Mouse (Mus musculus) hindbrain, embryonic 15.5 days (tissue): ENCODE measurements at regions not wholly inside any gene's neighbourhood (a gene's known extent, or its start where the extent isn't known, plus 50 kb on each side); places are given as distances from the start of the nearest gene placed in this dataset.
"Not testable (repeated sequence)": the region's sequence is repeated elsewhere in the genome, so short reads cannot be mapped to it uniquely, and the experiment has no call there.

Source experiments
- ATAC-seq: fragments of 200-750 bp; cut with Nextera tagmentation; 2 replicates; pipeline ENCODE4 v1.8.0; 2017; ENCODE audit warnings: low read depth, moderate number of reproducible peaks, moderate TSS enrichment; ENCODE audit not compliant: low FRiP score
- H3K27ac ChIP-seq: fragments of 300-500 bp; sonication (generic); replicated peaks from 2 replicates; pipeline ENCODE4 v1.5.1; 2015; ENCODE audit warnings: mild to moderate bottlenecking, inconsistent platforms
- H3K27me3 ChIP-seq: fragments of 300-500 bp; sonication (generic); 2 replicates; pipeline ENCODE4 v1.6.1; 2015; ENCODE audit warnings: control low read depth, inconsistent platforms
- H3K36me3 ChIP-seq: fragments of 300-500 bp; sonication (generic); 2 replicates; pipeline ENCODE4 v1.6.1; 2015; ENCODE audit warnings: control low read depth, inconsistent platforms
- H3K4me1 ChIP-seq: fragments of 300-500 bp; sonication (generic); replicated peaks from 2 replicates; pipeline ENCODE4 v1.6.1; 2015; ENCODE audit warnings: control low read depth, inconsistent platforms
- H3K4me2 ChIP-seq: fragments of 300-500 bp; sonication (generic); 2 replicates; pipeline ENCODE4 v1.6.1; 2015; ENCODE audit warnings: moderate library complexity, mild to moderate bottlenecking, inconsistent platforms
- H3K4me3 ChIP-seq: fragments of 300-500 bp; sonication (generic); 2 replicates; pipeline ENCODE4 v1.5.1; 2015; ENCODE audit warnings: mild to moderate bottlenecking, inconsistent platforms
- H3K9ac ChIP-seq: fragments of 300-500 bp; sonication (generic); 2 replicates; pipeline ENCODE4 v1.6.1; 2015; ENCODE audit warnings: inconsistent platforms
- H3K9me3 ChIP-seq: fragments of 300-500 bp; sonication (generic); 2 replicates; pipeline ENCODE4 v1.6.1; 2016; ENCODE audit warnings: control low read depth, inconsistent platforms
- WGBS: fragments of 180-500 bp; shearing (Covaris S2); methylation state at CpG from one replicate; pipeline ENCODE4 v1.1.7; 2015; 5-methylcytosine and 5-hydroxymethylcytosine counted together

- H3K4me3 ChIP-seq = no peak overlapping the region
- no peaks in the 10 kb centered on the region for H3K27me3 ChIP-seq
- H3K36me3 ChIP-seq = no peaks in the 10 kb centered on the region
- no peak overlapping the region for H3K27ac ChIP-seq
- H3K4me2 ChIP-seq = no peak overlapping the region
- 91% methylated on average over 8 of the region's 8 CpGs for WGBS
- ATAC-seq = no peak
- H3K9me3 ChIP-seq = no peaks in the 10 kb centered on the region
- no peaks in the 10 kb centered on the region for H3K4me1 ChIP-seq
- H3K9ac ChIP-seq = no peak overlapping the region
Measured at GRCm38 (mm10) chr2:78598039-78598438, 269.9 kb upstream of the Ube2e3 start.

GRCm38 (mm10) chr2:78596251-78596650 lies 271.7 kb upstream of the Ube2e3 start:
- Histone ChIP-seq H3K4me2 (no peak overlapping the region), H3K27ac (no peak overlapping the region), H3K9me3 (no peaks in the 10 kb centered on the region), H3K27me3 (no peaks in the 10 kb centered on the region), H3K9ac (no peak overlapping the region), H3K4me3 (no peak overlapping the region), H3K36me3 (no peaks in the 10 kb centered on the region), H3K4me1 (no peaks in the 10 kb centered on the region)
- 63% methylated on average over 2 of the region's 2 CpGs for WGBS
- ATAC-seq = no peak

DNA sequence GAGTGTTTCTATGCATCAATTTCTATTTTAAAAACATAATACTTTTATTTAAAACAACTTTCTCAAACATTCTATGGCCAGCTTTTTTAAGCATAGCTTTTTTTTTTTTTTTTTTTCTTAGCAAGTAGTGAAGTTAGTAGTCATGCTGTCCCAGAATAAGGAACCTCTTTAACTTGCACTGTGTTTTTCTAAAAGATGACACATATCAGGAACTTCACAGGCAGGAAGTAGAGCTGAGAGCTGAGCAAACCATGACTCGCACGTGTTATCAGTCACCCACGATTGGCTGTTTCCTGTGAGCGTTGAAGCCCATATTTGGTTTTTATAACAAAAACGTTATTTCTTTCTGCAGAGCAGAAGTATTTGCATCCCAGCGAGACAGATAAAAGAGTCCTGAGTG lies 287.9 kb upstream of the Ube2e3 start:
- Histone ChIP-seq H3K9ac (no peak overlapping the region), H3K4me1 (no peaks in the 10 kb centered on the region), H3K4me3 (no peak overlapping the region), H3K4me2 (no peak overlapping the region), H3K36me3 (no peaks in the 10 kb centered on the region), H3K27me3 (no peaks in the 10 kb centered on the region), H3K9me3 (no peaks in the 10 kb centered on the region), H3K27ac (no peak overlapping the region)
- ATAC-seq = no peak
- 72% methylated on average over 6 of the region's 6 CpGs for WGBS

DNA sequence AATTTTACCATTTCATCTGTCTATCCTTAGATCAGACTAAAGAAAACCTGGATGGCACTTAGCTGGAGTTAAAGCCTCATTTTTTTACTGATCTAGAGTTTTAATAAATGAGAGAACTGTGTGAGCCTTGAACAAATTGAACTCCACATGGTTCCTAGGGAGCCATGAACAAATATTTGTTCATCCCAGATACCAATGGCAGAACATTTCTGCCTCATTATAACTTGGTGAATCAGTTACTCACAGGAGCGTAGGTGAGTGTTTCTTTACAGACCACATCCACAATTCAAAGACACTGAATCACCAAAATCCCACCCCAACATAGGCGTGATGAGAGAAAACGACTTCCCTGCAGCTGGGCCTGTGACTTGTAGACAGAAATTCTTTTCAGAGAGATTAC lies 295.4 kb upstream of the Ube2e3 start:
- H3K9me3 ChIP-seq = no peaks in the 10 kb centered on the region
- H3K4me2 ChIP-seq = no peak overlapping the region
- no peak overlapping the region for H3K9ac ChIP-seq
- H3K4me3 ChIP-seq = no peak overlapping the region
- no peaks in the 10 kb centered on the region for H3K27me3 ChIP-seq
- WGBS = 77% methylated on average over 3 of the region's 3 CpGs
- H3K36me3 ChIP-seq = no peaks in the 10 kb centered on the region
- H3K27ac ChIP-seq = no peak overlapping the region
- no peaks in the 10 kb centered on the region for H3K4me1 ChIP-seq
- no peak for ATAC-seq

DNA sequence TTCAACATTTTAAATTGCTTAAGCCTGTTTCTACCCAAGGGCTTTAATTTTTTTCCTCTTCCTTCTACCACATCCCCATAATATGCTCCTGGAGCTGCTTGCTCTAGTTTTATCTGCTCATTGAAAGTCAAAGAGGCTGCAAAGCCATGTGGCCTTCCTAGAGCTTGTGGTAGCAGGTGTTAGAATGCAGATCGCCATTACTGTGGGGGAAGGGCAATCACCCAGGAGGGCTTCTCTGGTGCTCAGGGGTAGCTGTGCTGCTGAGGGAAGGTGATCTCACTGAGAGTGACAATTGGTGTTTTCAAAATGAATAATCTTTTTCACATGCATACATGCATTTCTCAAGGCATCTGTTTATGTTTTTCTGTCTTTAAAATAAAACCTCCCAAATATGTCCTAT lies 309.8 kb upstream of the Ube2e3 start:
- Histone ChIP-seq H3K9ac (no peak overlapping the region), H3K4me2 (no peak overlapping the region), H3K4me1 (no peaks in the 10 kb centered on the region), H3K27me3 (no peaks in the 10 kb centered on the region), H3K36me3 (no peaks in the 10 kb centered on the region), H3K27ac (no peak overlapping the region), H3K9me3 (no peaks in the 10 kb centered on the region), H3K4me3 (no peak overlapping the region)
- 42% methylated on average over 1 of the region's 1 CpGs for WGBS
- ATAC-seq = no peak

- no peak for ATAC-seq
- Histone ChIP-seq H3K9me3 (no peaks in the 10 kb centered on the region), H3K4me1 (no peaks in the 10 kb centered on the region), H3K27me3 (no peaks in the 10 kb centered on the region), H3K4me2 (no peak overlapping the region), H3K27ac (no peak overlapping the region), H3K9ac (no peak overlapping the region), H3K4me3 (no peak overlapping the region), H3K36me3 (no peaks in the 10 kb centered on the region)
- WGBS = 93% methylated on average over 4 of the region's 4 CpGs
Measured at GRCm38 (mm10) chr2:78551085-78551484, 316.8 kb upstream of the Ube2e3 start.

DNA sequence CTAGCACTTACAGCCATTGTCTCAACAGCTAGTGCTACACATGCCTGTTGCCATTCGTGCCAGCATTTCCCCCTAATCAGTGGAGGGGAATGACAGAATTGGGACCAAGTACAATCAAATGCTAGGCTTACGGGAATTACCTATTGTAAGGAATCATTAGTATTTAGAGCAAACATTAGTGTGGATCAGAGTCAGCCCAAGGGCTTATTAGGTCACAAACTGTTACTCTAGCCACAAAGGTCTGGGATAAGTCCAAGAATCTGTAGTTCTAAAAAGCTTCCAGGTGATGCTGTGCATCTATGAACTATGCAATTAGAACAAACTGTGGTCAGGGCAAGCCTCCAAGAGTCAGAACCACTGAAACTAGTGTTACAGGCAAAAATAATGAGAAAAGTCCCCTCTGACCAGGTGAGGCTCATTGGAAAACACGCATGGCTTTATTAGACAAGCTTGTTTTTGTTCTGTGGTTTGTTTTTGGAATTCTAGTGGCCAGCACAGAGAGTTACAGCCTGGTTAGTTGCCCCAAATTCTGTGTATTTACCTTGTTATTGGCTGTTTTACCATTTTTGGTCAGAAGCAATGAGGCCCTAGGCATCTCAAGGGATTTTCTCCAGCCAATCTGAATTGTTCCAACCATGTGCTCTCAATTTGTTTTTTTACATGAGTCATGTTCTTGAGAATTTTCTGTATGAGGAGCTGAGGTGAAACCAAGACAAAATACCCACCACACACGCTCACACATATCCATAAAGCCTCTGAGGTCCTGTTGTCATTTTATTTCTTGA lies 319.0 kb upstream of the Ube2e3 start:
- Histone ChIP-seq H3K27me3 (no peaks in the 10 kb centered on the region), H3K9me3 (no peaks in the 10 kb centered on the region), H3K27ac (no peak overlapping the region), H3K4me2 (no peak overlapping the region), H3K9ac (no peak overlapping the region), H3K4me3 (no peak overlapping the region), H3K4me1 (no peaks in the 10 kb centered on the region), H3K36me3 (no peaks in the 10 kb centered on the region)
- ATAC-seq = no peak
- WGBS = 80% methylated on average over 4 of the region's 4 CpGs

GRCm38 (mm10) chr2:78547286-78547685 lies 320.6 kb upstream of the Ube2e3 start:
- 79% methylated on average over 4 of the region's 4 CpGs for WGBS
- no peak overlapping the region for H3K4me2 ChIP-seq

GRCm38 (mm10) chr2:78540422-78540821 lies 327.5 kb upstream of the Ube2e3 start:
- Histone ChIP-seq H3K9ac (no peak overlapping the region), H3K9me3 (no peaks in the 10 kb centered on the region), H3K27ac (no peak overlapping the region), H3K27me3 (no peaks in the 10 kb centered on the region), H3K36me3 (no peaks in the 10 kb centered on the region), H3K4me2 (no peak overlapping the region), H3K4me3 (no peak overlapping the region), H3K4me1 (no peaks in the 10 kb centered on the region)
- no peak for ATAC-seq
- 52% methylated on average over 3 of the region's 3 CpGs for WGBS

More at GRCm38 (mm10) chr2:78547286-78547685, 320.6 kb upstream of the Ube2e3 start:
- no peak for ATAC-seq
- H3K4me3 ChIP-seq = no peak overlapping the region
- no peak overlapping the region for H3K27ac ChIP-seq
- no peaks in the 10 kb centered on the region for H3K27me3 ChIP-seq
- H3K9ac ChIP-seq = no peak overlapping the region
- no peaks in the 10 kb centered on the region for H3K4me1 ChIP-seq
- H3K9me3 ChIP-seq = no peaks in the 10 kb centered on the region
- H3K36me3 ChIP-seq = no peaks in the 10 kb centered on the region

- Histone ChIP-seq H3K36me3 (no peaks in the 10 kb centered on the region), H3K4me3 (no peak overlapping the region), H3K4me2 (no peak overlapping the region), H3K9me3 (no peaks in the 10 kb centered on the region), H3K27me3 (no peaks in the 10 kb centered on the region), H3K9ac (no peak overlapping the region), H3K27ac (no peak overlapping the region), H3K4me1 (no peaks in the 10 kb centered on the region)
- WGBS = 73% methylated on average over 5 of the region's 5 CpGs
- no peak for ATAC-seq
Measured at GRCm38 (mm10) chr2:78539592-78540300, 328.2 kb upstream of the Ube2e3 start.

- no peak overlapping the region for H3K27ac ChIP-seq
- no peak overlapping the region for H3K9ac ChIP-seq
- no peaks in the 10 kb centered on the region for H3K4me1 ChIP-seq
- H3K4me3 ChIP-seq = no peak overlapping the region
- ATAC-seq = no peak
- 100% methylated on average over 2 of the region's 2 CpGs for WGBS
- H3K9me3 ChIP-seq = no peaks in the 10 kb centered on the region
- no peaks in the 10 kb centered on the region for H3K27me3 ChIP-seq
- H3K36me3 ChIP-seq = no peaks in the 10 kb centered on the region
- H3K4me2 ChIP-seq = no peak overlapping the region
Measured at GRCm38 (mm10) chr2:78537574-78537973, 330.4 kb upstream of the Ube2e3 start.

- H3K4me2 ChIP-seq, ATAC-seq, H3K4me3 ChIP-seq, H3K9me3 ChIP-seq, H3K36me3 ChIP-seq, H3K4me1 ChIP-seq, H3K27me3 ChIP-seq, H3K27ac ChIP-seq, H3K9ac ChIP-seq: not testable (repeated sequence)
- 97% methylated on average over 5 of the region's 5 CpGs for WGBS
Measured at GRCm38 (mm10) chr2:78533881-78534280, 334.0 kb upstream of the Ube2e3 start.
